Mouse (Mus musculus) urinary bladder, postnatal 10 days (tissue): Measurements from ENCODE around the gene Med24.

Experiments used
- DNase-seq: peaks from one replicate; pipeline ENCODE4 v3.0.0; 2022; ENCODE audit warnings: low spot score

Med24 gene

DNA sequence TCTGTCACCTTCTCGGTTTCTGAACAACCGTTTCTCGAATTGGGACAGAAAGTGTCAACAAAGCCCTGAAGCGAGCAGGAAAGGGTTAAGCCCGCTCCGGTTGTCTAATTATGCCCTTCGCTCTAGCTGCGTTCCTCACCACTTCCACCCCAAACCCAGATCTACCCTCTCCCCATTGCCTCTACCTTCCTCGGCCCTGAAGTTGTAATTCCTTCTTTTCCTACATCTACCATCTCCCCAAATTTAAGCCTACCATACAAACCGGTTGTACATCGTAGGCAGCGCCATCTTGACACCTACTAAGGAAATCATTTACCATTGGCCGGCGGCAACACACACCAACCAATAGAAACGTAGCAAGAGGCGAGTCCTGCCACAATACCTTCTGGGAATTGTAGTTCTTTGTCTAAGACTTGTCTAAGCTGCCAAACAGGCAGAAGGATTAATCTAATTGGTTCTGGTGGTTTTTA lies at the start of gene Med24:
Gene Med24, minus strand, starts transcription at position 317 of the 470 bp plus-strand sequence.
- DNase-seq, result no peak

DNA sequence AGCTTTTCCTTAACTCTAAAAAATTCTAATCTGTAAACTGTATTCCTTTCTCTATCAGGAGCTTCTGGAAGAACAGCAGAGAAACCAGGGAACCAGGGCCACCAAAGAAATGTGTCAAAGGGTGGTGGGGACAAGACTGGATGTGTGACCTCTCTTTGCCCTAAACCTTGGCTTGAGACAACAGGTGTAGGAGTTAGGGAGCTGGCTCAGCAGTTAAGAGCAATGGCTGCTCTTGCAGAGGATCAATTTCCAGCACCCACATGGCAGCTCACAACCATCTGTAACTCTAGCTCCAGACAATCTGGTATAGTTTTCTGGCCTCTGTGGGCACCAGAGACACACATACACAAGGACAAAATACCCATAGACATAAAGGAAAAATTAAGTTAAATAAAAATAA lies 48.7 kb upstream of the Med24 start:
- no peak for DNase-seq

DNA sequence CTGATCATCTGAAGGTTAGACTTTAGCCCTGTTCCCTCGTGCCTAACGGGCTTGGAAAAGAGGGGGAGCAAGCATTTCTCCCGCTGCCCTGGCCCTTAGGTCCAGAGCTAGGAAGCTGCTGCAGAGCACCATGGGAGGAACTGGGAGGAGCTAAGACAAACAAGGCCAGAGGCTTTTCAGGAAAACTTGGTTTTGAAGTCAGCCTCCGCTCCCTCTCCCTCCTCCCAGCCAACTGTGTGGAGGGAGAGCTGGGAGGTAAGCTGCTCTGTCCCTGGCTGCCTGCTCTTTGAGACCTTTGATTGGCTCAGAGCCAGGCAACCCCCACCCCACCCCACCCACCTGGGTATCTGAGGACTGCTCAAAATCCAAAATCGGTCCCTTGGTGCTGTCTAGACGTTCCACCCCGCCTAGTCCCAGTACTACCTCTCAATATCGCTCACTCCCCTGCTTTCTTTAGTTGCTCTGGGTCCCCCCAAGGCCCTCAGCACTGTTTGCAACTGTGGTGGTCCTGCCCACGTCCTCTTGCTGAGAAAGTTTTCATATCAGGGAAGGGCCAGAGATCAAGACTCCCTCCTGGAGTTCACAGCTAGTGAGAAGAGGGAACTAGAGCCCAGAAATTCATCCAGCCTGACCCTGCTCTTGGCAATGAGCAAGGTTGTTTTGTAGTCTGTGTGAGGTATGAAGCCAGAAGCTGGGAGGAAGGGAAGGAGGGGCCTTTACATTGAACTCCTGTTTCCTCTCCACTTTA lies 47.8 kb upstream of the Med24 start:
- no peak for DNase-seq

DNA sequence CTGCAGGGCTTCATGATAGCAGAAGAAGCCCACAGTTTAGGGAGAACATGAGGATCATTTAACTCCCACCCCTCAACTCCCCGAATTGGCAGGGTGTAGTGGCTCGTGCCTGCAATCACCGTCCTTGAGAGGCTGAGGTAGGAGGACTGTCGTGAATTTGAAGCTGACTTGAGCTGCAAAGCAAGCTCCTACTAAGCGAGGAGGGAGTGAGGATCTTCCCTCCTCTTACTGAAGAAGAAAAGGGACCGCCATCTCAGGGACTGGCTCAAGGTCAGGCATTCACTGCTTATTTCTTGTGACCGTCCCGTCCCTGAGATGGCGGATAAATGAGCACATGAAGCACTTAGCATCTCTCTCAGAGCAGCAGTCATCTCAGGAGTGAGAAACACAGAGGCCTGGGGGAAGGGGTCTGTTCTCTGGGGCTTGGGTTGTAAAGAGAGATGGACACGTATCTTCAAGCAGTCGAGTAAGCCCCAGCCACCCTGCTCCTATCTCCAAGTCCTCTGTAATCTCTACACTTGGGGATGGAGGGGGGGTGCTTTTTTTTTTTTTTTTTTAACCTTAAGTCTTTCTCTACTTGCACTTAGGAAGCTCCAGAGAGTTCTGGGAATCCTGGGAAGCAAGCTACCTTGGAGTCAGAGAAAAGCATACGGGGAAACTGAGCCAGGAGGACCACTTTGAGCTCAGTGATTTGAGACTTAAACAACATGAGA lies 47.0 kb upstream of the Med24 start:
- DNase-seq, result no peak

DNA sequence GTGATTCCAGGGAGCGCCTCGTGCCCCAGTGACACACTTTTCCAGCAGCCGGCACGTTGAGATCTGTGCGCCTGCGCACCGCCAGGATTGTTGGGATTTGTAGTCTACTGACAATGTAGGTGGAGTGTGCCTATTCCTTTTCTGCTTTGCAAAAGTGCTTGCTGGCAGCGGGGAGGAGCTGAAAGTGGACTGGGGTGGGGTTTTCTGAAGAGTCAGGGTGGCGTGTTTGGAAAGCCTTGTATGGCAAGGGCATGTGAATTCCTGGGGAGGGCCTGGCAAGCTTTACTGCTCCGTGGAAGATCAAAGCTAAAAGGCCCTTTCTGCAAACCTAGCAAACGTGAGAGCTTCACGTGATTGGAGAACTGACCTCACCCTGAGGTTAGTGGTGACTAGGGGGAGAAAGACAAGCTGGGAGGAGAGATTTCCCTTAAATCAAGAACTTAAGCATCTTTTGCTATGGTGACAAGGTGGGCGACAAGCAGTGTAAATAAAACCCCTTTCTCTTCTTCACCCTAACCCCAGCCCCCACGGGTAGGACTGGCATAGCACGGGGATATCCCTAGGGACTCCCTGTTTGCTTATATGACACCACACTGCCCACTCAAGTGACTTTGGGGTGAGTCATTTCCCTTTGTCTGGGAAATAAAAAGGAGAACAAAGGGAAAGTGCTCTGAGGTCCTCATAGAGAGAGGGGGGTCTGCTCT lies 46.3 kb upstream of the Med24 start:
- DNase-seq, result peak; percentile 97

DNA sequence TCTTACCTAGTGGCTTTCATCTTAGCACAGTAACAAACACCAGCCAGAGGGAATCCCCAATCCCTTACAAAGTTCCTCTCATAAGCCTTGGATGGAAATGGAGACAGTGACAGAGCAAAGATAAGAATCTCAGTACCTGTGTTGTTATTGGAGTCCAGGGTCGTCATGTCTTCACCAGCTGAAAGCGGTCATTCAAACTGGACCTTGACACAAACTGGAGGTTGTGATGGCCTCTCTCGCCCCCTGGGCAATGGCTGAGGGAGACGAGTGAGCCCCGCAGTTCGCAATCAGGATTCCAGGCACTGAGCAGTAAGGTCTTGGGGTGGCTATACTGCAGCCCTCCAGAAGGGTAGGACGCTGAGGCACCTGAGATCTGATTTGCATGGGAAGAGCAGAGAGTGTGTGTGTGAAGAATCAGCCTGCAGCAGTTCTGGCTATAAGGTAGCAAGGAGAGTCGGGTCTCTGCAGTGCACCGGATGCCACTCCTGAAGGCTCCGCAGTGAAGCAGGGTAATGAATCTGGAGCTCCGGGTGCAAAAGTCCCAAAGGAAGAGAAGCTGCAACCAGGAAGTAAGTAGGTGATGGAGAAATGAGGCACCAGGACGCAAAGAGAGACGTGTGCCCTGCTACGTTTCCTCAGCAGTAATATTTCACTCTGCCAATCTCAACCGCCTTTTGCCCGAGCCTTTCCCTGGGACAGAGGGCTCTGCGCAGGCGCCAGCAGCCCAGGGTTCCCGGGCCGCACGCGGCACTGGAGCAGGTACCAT lies 45.5 kb upstream of the Med24 start, which contains the start of gene Nr1d1:
Gene Nr1d1, minus strand, starts transcription at position 752 of the 766 bp plus-strand sequence.
- no peak for DNase-seq

DNA sequence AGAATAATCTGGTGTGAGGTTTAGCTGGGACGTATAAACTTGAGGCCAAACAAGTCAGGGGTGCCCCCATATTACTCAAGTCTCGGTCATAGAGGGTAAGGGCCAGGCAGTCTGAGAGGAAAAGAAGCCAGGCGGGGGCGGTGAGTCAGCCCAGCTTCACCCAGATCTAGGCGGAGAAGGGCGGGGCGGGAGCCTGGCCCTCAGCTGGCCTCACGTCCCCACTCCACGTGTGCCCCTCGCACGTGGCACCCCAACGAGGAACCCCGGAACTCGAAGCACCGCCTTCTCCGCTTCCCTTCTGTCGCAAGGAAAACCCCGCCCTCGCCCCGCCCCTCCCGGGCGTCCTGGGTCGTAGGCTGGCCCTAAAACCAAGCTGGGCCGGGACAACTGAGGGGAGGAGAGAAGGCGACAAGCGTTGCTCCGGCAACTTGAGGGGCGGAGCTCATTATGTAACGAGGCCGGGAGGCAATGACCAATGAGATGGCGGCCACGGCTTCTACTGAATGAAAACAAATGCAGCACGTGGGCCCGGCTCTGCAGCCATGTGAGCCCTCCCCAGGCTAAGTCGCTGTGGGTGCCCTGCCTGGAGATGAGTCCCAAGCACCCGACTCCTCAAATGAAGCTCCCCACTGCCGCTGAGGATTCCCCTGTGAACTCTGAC lies 44.5 kb upstream of the Med24 start:
- peak; percentile 98 for DNase-seq

DNA sequence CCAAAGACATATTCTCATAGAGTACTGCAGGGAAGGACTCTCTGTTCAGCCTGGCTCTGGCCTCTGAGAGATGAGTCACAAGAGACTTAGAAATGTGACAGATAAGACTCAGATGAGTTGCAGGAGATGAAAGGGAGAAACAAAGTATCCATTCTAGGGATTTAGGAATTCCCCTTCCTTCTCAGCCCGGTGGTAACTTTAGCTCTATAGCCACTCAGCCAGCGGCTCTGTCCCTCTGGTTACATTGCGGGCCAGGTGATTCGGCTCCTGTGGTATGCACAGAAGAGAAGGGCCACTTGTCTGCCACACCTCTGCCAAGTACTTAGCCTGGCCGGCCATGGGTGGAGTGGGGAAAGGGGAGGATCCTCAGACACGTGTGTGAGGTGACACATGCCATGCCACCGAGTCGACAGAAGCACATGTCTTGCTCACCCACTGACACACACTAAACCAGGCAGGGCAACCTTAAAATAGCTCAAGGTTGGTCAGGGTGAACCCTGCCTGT lies 43.5 kb upstream of the Med24 start:
- DNase-seq, result no peak

DNA sequence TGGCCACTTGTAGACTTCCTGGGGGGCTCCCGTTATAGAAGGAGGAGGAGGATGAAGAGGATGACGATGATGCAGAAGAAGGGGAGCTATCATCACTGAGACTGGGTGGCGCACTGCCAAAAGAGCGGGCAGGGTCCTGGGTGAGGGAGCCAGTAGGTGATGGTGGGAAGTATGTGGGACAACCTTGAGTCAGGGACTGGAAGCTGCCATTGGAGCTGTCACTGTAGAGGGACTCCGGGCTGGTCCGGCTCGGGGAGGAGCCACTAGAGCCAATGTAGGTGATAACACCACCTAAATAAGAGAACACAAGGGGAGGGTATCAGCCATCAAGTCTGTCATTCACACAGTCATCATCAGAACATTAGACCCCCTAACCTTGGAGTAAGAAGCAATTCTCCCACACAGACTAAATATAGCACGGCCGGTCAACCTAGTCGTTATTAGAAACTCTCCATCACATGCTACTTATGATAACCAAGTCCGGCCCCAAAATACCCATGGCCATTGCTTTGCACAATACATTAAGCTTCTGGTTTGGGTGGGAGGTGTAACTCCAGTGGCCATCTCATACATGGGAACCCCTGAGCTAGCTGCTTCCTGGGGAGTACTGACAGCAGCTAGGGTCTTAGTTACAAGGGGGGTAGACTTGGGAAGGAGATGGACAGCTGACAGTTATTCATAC lies 42.8 kb upstream of the Med24 start:
- no peak for DNase-seq

DNA sequence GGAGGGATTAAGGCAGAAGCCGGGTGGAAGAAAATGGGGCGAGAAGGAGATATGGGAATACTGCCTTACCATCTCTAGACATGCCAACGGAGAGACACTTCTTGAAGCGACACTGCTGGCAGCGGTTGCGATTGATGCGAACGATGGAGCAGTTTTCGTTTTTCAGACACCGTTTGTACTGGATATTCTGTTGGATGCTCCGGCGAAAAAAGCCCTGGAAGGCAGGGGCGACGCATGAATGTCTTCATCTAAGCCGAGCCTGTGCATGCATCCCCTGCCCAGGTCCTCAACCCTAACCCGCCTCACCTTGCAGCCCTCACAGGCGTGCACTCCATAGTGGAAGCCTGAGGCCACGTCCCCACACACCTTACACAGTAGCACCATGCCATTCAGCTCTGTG lies 41.9 kb upstream of the Med24 start:
- no peak for DNase-seq

DNA sequence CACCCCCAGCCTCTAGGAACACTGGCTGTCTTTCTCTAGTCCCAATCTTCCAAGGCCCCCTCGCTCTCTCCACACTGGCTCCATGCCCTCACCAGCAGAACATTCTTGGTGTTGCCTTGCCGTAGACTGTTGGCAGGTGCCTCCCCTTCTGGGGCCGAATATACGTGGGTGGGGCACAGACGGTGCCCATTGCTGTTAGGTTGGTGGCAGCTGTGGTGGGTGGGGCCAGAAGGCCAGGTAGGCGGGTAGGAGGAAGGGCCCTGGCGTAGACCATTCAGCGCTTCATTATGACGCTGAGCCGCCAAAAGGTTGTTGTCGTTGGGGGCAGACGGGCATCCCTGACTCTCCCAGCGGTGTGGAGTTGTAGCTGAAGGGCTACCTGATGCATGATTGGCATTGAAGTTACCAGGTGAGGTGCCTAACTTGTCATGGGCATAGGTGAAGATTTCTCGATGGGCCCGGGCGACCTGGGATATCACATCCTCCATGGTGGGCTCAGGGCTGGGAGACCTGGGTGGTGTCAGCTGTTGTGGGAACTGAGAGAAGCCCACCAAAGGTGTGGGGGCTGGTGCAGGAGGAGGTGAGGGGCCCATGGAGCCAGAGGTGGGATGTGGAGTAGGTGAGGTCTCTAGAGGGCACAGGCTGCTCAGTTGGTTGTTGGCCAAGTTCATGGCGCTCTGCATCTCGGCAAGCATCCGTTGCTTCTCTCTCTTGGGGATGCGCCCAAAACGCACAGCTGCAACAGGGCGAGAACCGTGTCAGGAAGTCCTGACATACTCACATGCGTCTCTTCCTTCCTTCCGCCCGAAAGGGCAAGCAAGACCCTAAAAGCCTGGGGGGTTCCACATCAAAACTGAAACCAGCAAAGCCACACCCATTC lies 41.1 kb upstream of the Med24 start:
- no peak for DNase-seq

DNA sequence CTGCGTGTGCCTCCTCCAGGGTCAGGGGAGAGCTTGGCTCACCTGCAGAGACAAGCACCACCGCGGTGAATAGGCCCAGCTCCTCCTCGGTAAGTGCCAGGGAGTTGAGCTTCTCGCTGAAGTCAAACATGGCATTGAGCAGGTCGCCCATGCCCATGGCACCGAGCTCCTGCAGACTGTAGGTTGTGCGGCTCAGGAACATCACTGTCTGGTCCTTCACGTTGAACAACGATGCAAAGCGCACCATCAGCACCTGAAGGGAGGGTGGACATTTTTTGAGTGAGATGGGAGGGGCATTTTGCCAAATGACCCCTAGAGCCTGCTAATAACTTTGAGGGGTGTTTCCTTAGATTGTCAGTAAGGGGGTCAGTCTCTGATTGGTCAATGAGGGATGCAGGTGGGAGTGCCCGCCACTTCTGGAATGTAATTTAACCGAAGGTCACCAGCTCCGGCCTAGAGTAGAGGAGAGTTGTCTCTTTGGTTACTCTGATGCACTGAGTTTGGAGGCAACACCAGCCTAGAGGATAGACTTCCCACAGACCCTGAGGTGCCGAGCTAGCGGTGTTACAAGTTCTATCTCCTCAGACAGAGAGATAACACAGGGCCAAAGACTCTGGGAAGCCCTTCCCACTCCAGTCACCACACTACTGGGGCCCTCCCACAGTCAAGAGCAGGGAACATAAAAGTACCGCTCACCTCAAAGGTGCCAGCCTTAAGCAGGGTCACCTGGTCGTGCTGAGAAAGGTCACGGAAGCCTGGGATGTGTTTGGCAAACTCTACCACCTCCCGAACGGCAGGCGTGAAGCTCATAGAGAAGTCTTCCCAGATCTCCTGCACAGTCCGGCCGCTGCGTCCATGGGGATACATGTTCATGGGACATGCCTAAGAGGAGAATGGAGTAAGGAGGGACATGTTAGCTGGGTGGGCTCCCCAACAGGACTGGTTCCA lies 40.0 kb upstream of the Med24 start:
- no peak for DNase-seq

DNA sequence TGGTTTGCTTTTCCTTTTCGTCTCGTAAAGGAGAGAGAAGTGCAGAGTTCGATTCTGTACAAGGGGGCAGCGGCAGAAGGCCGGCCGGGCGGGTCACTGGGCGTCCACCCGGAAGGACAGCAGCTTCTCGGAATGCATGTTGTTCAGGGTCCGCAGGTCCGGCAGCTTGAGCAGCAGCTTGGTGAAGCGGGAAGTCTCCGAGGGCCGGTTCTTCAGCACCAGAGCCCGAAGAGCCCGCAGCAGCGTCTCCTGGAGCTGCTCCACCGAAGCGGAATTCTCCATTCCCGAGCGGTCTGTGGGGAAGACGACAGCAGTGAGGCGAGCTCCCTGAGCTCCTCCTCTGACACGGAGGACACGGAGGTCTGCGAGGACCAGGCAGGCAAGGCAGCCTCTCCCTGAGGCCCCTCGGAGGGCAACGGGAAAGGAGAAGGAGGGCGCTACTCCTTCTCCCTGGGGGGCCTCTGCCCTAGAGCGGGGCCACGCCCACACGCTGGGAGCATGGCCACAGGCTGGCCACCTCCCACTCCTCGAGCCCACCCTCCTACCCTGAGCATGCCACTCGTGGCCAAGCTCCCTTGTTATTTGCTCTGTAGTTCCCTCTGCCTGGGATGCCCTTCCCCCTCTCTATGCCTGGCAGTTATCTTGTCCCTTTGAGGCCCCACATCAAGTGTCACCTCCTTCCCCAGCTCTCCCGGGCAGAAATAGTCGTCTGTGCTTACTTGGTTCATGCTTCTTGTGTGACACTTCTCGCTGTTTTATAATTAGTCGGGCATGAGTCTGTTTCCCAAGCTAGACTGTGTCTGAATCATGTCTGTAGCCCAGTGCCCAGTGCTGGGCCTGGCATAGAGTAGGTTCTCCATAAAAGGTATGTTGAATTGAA lies 39.1 kb upstream of the Med24 start:
- DNase-seq, result no peak

DNA sequence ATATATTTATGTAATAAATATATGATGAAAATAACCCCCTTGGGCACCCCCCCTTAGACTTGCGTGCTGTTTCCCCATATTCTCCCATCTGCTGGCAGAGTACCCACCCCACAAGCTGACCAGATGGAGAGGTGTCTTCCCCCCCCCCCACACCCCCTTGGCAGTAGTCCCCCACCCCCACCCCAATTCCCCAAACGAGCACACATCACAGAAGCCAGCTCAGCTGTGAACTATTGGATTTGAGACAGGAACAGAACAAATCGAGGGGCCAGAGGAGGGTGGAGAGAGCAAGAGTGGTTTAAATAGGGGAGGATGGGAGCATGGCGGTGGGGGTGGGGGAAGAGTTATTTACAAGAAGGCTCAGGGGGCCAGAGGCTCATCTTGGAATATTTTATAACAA lies 38.5 kb upstream of the Med24 start:
- no peak for DNase-seq

DNA sequence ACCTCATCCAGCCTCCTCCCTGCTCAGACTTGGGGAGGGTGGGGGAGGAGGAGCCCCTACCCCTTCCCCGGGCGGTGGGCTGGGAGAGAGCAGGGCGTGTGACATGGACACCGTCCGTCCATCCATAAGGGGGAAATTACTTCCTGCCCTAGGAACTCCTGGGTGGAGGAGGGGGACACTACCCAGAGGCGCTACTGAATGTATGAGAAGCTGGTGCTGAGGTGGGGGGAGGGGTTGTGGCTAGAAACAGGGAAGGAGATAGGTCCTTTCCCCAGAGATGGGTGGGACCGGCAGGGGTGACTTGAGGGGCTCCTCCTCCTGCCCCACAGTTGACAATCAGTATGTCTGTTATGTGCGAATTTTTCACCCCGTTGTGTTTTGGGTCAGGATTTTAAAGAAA lies 38.0 kb upstream of the Med24 start:
- DNase-seq, result no peak

DNA sequence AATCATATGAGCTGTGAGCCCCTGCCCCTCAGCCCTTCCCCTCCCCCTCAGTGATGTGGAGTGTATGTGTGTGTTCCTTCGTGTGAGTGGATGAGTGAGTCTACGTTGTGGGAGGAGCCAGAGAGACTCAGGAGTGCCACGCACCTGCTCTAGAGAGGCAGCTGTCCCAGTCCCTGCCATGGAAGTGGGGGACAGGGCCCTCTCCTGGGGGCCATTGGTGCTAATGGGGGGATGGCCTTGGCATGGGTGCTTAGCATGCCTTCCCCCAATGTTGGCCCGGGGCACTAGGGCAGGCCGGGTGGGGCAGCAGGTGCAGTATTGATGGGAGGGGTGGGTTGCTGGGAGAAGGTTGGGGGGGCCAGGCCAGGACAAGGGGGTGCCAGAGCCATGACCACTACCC lies 37.6 kb upstream of the Med24 start:
- no peak for DNase-seq

DNA sequence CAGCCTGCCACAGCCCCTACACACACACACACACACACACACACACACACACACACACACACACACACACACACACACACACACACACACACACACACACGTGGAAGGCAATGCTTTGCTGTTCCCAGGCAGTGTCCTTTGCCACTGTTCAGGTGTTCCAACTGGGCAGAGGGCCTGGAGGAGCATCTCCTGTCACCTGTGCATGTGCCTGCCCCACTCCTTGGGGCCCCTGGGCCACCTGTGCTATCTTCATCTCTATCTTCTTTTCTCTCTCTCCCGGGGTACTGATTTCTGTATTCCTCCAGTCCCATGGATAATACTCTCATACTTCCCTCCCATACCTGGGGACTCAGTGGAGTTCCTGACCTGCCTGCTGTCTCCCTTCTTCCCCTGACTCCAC lies 37.1 kb upstream of the Med24 start:
- DNase-seq, result no peak
